Mouse (Mus musculus): ENCODE data around the gene Fam124a. TPM values are rescaled to one million over a fixed set of nuclear protein-coding genes. Genes with fewer than 3 reads are reported as not detected.
"Not testable (repeated sequence)": the region's sequence is repeated elsewhere in the genome, so short reads cannot be mapped to it uniquely, and the experiment has no call there.

Fam124a gene
- total RNA-seq (2021) = 10 to 100 TPM; 38.2 to 43.7 TPM
- long read RNA-seq, experiment 1, partial matches to known transcripts = 0 of 7 reads
- long read RNA-seq, experiment 1, other reads (novel, unspliced or antisense) = 5 of 7 reads
- long read RNA-seq, experiment 2, partial matches to known transcripts = 1 of 8 reads
- long read RNA-seq, experiment 2, other reads (novel, unspliced or antisense) = 4 of 8 reads

DNA sequence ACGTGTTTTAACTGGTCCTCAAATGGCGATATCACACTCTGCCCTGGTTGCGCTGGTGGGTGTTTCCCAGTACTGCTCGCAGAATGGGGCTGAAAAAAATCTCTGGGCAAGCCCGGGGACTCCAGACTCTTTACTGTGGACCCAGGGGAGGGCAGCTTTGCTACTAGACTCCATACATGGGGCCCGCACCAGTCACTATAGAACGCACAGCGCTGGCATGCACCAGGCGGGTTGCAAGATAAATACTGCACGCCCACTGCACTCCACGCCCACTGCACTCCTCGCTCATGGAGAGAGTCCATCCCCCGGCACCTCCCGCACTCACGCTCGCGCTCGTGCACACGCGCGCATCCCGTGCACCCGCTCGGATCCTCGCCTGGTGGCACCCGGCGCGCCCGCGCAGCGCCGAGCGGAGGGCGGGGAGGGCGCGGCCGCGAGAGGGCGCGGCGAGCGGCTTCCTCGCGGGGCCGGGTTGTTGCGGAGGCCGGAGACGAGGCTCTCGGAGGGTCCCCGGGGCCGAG, at the start of gene Fam124a:
Gene Fam124a, plus strand, starts transcription at position 429 of the 521 bp plus-strand sequence.
- peak; percentile 80 to 81 for DNase-seq (ENCODE audit: low spot score in 2 of 2)
- intact Hi-C loops (cut with DNase I) = loop anchor here (5.0 to 10.0 kb wide), 2 partner anchors 52 to 279 kb away; partner anchors contain the start of gene Wdfy2

- intact Hi-C loops (cut with DNase I) = no loop called here
- DNase-seq (ENCODE audit: low spot score in 2 of 2) = no peak
Measured at GRCm38 (mm10) chr14:62506261-62506660, 49.3 kb upstream of the Fam124a start.

DNA sequence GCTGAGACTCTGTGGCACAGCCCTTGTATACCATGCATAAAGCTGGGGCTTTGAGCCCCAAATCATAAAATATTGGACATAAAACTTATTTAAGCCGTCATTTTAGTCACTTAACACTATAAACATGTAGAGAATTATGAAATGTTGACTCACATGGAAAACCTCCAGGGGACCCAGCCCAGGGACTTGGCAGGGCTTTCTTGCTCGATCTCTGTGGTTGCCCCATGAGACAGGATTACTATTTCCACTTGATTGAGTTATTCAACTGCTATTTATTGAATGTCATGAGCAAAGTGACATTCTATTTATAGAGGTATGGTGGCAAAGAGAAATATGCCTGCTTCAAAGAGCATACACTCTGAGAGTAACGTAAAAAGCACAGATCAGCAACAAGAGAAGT, 46.2 kb upstream of the Fam124a start:
- intact Hi-C loops (cut with DNase I) = no loop called here
- no peak for DNase-seq (ENCODE audit: low spot score in 2 of 2)

DNA sequence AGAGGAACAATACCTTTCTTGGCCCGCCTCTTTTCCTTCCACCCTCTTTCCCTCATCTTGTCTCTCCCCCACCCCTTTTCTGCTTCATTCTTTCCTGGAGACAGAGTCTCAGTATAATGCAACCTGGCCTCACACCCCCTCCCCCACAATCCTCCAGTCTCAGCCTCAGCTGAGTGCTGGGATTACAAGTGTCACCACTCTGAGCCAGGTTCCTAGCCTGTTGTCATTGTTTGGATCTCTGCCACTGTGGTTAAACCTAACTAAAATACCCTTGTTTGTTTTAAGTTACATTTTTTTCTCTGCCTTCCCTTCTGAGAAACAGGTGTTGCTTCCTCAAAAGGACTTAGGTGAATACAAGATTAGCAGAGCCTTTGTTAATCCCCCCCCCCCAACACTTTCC, 42.7 kb upstream of the Fam124a start:
- intact Hi-C loops (cut with DNase I) = no loop called here
- no peak for DNase-seq (ENCODE audit: low spot score in 2 of 2)

DNA sequence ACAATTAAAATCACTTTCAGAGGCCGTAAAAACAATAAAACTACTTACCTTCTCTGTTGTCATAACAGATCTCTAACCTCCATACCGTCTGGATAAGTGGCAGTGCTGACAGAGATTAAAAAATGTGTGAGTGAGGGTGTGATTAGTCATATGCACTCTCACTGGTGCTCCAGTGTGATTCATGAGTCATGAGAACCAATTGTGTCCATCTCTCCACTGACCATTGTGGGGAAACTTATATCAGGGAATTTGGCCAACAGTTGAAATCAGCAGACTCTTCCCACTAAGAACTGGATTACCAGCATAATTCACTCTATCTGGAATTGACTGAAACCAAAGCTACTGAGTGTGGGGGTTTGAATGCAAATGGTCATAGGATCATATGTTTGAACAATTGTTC, 24.6 kb upstream of the Fam124a start:
- no peak for DNase-seq (ENCODE audit: low spot score in 2 of 2)
- intact Hi-C loops (cut with DNase I) = no loop called here

DNA sequence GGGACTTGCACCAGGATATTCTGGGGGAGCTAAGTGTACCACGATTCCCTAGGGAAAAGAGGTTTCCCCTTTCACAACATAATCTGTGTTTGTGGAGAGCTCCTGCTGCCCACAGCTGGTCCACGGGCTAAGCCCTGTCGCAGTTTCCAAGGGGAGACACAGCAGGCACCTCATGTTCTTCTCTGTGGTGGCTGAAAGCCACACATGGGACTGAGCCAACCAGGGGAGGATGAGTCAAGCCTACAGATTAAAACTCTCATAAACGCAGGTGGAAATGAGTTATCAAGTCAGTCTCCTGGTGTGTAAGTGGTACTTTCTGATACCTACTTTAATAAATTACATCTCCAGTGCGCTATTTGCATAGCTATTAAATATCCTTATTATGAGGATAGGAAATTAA, 19.4 kb upstream of the Fam124a start:
- DNase-seq (ENCODE audit: low spot score in 2 of 2) = no peak
- intact Hi-C loops (cut with DNase I) = no loop called here

DNA sequence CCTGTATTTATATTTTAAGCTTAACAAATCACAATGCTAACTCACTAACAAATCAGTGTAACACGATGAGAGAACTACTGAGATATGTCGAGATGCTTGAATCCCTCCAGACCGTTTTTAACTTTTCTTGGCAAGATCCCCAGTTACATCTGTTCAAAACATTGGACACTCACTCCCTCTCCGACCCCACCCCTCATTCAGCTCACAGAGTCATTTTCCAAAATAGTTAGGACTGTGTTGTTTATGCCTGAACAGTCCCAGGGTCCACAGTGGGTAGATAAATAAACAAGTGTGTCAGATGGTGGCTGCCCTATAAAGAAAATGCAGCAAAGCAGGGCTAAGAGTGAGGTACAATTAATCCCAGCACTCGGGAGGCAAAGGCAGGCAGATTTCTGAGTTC, 18.5 kb upstream of the Fam124a start:
- no peak for DNase-seq (ENCODE audit: low spot score in 2 of 2)
- intact Hi-C loops (cut with DNase I) = no loop called here

DNA sequence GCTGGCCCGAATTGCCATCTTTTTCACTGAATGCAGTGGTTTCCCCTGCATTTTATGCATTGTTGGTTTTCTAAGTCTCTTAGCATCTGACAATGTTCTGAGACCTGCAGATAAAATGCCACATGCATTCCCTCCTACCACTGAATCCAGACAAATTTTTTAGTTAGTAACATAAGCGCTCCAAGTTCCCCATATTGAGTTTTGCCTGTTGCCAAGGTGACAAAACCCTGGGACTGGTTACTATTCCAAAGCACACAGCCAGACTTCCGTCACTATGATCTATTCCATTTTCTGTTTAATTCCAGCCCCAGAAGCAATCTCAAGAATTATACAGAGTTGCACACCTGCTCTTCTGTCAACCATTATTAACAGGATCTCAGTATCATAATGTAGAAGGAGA, 15.7 kb upstream of the Fam124a start:
- intact Hi-C loops (cut with DNase I) = no loop called here
- DNase-seq (ENCODE audit: low spot score in 2 of 2) = peak; percentile 34 to 54

DNA sequence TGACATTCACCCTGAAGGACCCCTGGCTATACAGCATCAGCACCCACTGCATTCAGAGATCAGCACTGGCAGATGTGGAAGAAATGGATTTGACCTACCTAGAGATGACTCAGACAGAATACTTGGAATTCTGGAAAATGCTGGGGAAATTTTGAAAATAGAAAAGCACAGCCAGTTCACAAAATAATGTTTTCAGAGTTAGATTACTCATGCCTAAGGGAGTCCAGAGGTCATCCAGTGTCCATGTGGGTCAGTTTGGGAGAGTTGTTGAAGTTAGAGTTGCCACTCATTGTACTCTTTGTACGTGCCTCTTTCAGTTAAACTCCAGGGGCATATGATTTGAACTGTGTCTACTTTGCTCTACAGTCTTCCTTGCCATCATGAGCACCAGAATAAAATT, 13.8 kb upstream of the Fam124a start:
- no peak for DNase-seq (ENCODE audit: low spot score in 2 of 2)
- intact Hi-C loops (cut with DNase I) = no loop called here

- intact Hi-C loops (cut with DNase I) = loop anchor here (5.0 kb wide), 1 partner anchor 54 kb away; no protein-coding TSS in a partner anchor
Measured at GRCm38 (mm10) chr14:62546296-62546695, 9.2 kb upstream of the Fam124a start.

GRCm38 (mm10) chr14:62546746-62547145, 8.8 kb upstream of the Fam124a start:
- intact Hi-C loops (cut with DNase I) = loop anchor here (5.0 kb wide), 1 partner anchor 54 kb away; no protein-coding TSS in a partner anchor
- DNase-seq (ENCODE audit: low spot score in 2 of 2) = no peak

More at GRCm38 (mm10) chr14:62546296-62546695, 9.2 kb upstream of the Fam124a start:
- no peak for DNase-seq (ENCODE audit: low spot score in 2 of 2)

DNA sequence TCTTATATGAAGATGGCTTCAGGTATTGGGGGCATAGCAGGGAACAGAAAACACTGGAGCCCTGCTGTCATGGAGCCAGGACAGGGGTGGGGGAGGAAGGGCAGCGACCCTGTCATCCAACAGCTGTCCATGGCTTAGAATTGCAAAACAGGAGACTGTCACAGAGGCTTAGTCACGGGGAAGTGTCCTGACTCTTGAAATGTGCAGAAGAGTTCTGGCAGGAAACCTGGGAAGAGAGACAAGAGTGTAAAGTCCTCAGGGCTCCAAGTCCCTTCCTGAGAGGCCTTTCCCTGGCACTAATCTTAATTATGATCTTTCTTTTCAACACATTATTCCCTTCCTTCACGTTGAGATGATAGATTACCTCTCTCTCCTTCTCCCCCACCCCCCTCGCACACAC, 5.4 kb upstream of the Fam124a start:
- no peak for DNase-seq (ENCODE audit: low spot score in 2 of 2)
- intact Hi-C loops (cut with DNase I) = loop anchor here (10.0 kb wide), 1 partner anchor 285 kb away; the partner anchor contains the start of gene Wdfy2

- no peak for DNase-seq (ENCODE audit: low spot score in 2 of 2)
- intact Hi-C loops (cut with DNase I) = loop anchor here (10.0 kb wide), 1 partner anchor 282 kb away; the partner anchor contains the start of gene Wdfy2
Measured at GRCm38 (mm10) chr14:62552771-62553170, 2.8 kb upstream of the Fam124a start.

- DNase-seq (ENCODE audit: low spot score in 2 of 2) = no peak
- intact Hi-C loops (cut with DNase I) = loop anchor here (10.0 kb wide), 1 partner anchor 281 kb away; the partner anchor contains the start of gene Wdfy2
Measured at GRCm38 (mm10) chr14:62553786-62554185, 1.8 kb upstream of the Fam124a start.

DNA sequence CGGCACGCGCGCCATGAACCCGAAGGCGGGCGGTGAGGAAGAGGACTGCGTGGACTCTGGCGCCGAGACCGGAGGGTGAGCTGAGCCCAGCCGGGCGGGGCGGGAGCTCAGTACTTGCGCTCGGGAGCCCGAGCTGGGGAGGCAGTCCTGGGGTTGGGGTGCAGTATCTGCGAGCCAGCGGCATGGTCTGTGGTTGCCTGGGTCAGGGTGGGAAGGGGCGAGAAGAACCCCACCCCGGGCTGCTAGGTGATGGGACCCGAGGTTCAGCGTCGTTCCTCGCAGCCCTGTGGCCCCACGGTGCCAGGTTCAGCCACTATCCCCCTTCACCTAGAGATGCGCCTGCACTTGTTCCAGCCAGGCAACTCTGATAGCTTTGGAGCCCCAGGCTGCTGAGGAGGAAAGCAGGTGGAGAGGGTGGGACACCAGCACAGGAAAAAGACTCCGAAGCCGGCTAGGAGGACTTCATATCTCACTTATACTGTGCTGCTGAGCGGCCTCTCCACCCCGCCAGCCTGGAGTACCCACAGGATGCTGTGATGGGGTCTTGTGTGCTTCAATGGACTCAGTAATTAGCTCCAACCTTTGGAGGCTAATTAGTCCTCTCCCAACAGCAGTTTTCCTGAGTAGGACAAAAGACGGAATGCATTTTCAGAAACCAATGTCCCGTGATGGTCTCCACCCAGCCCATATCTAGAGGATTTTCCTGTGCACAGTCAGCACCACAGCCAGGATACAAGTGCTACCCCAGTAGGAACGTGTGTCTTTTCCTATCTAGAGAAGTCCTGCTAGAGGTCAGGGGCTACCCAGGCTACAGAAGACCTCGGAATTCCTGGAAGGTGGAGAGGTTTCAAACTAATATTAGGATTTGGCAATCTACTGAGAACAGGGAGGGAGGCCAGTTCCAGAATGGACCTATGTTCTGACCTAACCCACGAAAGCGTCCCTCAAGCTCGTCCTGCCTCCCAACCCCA, 588 bp downstream of the Fam124a start:
- intact Hi-C loops (cut with DNase I) = loop anchor here (5.0 to 10.0 kb wide), 2 partner anchors 51 to 279 kb away; partner anchors contain the start of gene Wdfy2
- DNase-seq (ENCODE audit: low spot score in 2 of 2) = peak in 1 of 2 experiments; percentile 15

DNA sequence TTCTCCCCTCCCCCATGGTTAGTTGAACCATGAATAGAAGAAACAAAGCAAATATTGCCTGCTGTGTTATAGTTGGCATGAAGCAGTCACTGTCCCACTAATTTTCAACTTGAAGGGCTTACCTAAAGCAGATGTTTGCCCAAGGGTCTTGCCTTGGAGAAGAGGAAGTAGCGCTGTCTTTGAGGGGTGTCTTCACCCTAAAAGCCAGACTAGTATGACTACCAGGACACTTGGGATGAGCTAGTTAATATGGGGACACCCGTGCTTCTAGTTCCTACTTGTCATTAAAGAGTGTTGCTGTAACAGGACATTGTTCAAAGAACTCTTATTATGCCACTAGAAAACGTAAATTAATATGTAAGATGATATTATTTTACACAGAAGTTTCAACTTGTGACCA, 1.6 kb downstream of the Fam124a start:
- DNase-seq (ENCODE audit: low spot score in 2 of 2) = no peak
- intact Hi-C loops (cut with DNase I) = loop anchor here (5.0 to 10.0 kb wide), 2 partner anchors 50 to 278 kb away; partner anchors contain the start of gene Wdfy2

- intact Hi-C loops (cut with DNase I) = no loop called here
- DNase-seq (ENCODE audit: low spot score in 2 of 2) = peak; percentile 61 to 64
Measured at GRCm38 (mm10) chr14:62561875-62562748, 6.6 kb downstream of the Fam124a start.

GRCm38 (mm10) chr14:62563679-62564078, 8.1 kb downstream of the Fam124a start:
- no peak for DNase-seq (ENCODE audit: low spot score in 2 of 2)
- intact Hi-C loops (cut with DNase I) = no loop called here

DNA sequence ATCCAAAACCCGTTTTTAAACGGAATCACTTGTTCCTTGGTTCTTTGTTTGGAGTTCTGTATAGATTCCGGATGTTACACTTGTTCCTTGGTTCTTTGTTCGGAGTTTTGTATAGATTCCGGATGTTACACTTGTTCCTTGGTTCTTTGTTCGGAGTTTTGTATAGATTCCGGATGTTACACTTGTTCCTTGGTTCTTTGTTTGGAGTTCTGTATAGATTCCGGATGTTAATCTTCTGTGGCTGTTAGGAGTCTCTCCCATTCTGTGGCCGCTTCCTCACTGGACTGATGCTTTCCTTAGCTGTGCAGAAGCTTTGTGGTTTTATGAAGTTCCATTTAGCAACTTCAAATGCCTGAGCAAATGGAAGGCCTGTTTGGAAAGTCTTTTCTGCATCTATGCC, 11.3 kb downstream of the Fam124a start, which contains the start of gene Gm4131:
Gene Gm4131, minus strand, starts transcription at position 101 of the 400 bp plus-strand sequence.
- DNase-seq (ENCODE audit: low spot score in 2 of 2); intact Hi-C loops (cut with DNase I): not testable (repeated sequence)
